Mouse (Mus musculus) intestine, postnatal 0 days (tissue): ENCODE results near the gene Znrf1. TPM values are rescaled to one million over a fixed set of nuclear protein-coding genes. Genes with fewer than 3 reads are reported as not detected.
A peak's percentile ranks its signal among the peaks of the same experiment; 100 is the strongest.

Experiments
- ATAC-seq: fragments of 200-750 bp; cut with Nextera tagmentation; 2 replicates; pipeline ENCODE4 v1.8.0; 2017; ENCODE audit warnings: mild to moderate bottlenecking, moderate TSS enrichment, moderate library complexity
- H3K27ac ChIP-seq: fragments of 300-500 bp; sonication (generic); 2 replicates; pipeline ENCODE4 v1.5.1; 2014; ENCODE audit warnings: mild to moderate bottlenecking, low read depth, low read length, moderate library complexity
- H3K27me3 ChIP-seq: fragments of 300-500 bp; sonication (generic); replicated peaks from 2 replicates; pipeline ENCODE4 v1.6.1; 2014; ENCODE audit warnings: low read length, mixed read lengths; ENCODE audit not compliant: control insufficient read depth, insufficient read depth
- H3K36me3 ChIP-seq: fragments of 300-500 bp; sonication (generic); 2 replicates; pipeline ENCODE4 v1.6.1; 2014; ENCODE audit warnings: mild to moderate bottlenecking, moderate library complexity; ENCODE audit not compliant: control insufficient read depth, insufficient read depth
- H3K4me1 ChIP-seq: fragments of 300-500 bp; sonication (generic); replicated peaks from 2 replicates; pipeline ENCODE4 v1.6.1; 2014; ENCODE audit warnings: antibody characterized with exemption, low read length, mixed read lengths; ENCODE audit not compliant: control insufficient read depth, insufficient read depth
- H3K4me2 ChIP-seq: fragments of 300-500 bp; sonication (generic); replicated peaks from 2 replicates; pipeline ENCODE4 v1.6.1; 2014; ENCODE audit warnings: low read depth, mild to moderate bottlenecking, moderate library complexity
- H3K4me3 ChIP-seq: fragments of 300-500 bp; sonication (generic); 2 replicates; pipeline ENCODE4 v1.5.1; 2014; ENCODE audit warnings: low read depth, low read length
- H3K9ac ChIP-seq: fragments of 300-500 bp; sonication (generic); 2 replicates; pipeline ENCODE4 v1.6.1; 2014; ENCODE audit warnings: mild to moderate bottlenecking, low read depth, low read length
- H3K9me3 ChIP-seq: fragments of 300-500 bp; sonication (generic); 2 replicates; pipeline ENCODE4 v1.6.1; 2016; ENCODE audit warnings: mixed run types; ENCODE audit not compliant: control insufficient read depth
- CTCF ChIP-seq: sonication (generic); IDR thresholded peaks from 2 replicates; pipeline ENCODE4 v1.5.1; 2016; ENCODE audit warnings: low read depth, mild to moderate bottlenecking, control low read depth, antibody characterized with exemption, moderate library complexity
- WGBS: fragments of 180-500 bp; shearing (Covaris S2); extraction: QIAGEN DNeasy Blood & Tissue Kit; methylation state at CpG from one replicate; pipeline ENCODE4 v1.1.7; 2014; 5-methylcytosine and 5-hydroxymethylcytosine counted together
- polyA plus RNA-seq: library from polyadenylated mRNA; unstranded; fragments of >200 nt; fragmentation: Nextera tagmentation; extraction: Ambion mirVana; gene quantifications from 2 replicates; pipeline ENCODE4 v1.2.1, GENCODE M21; 2015

Znrf1 gene
- polyA plus RNA-seq, 1 experiment from 2014 or later: 11.7 TPM

- no peak overlapping the region for H3K9ac ChIP-seq
- H3K27ac ChIP-seq: no peak overlapping the region
- H3K4me1 ChIP-seq: 0 out of 2 replicates have a peak, but pooled peaks cover 5% of the 10 kb centered on the region
- no peaks in the 10 kb centered on the region for H3K27me3 ChIP-seq
- no peak overlapping the region for H3K4me3 ChIP-seq
- H3K4me2 ChIP-seq: no peak overlapping the region
- no peak for TF ChIP-seq CTCF
- WGBS: 74% methylated on average over 2 of the region's 2 CpGs
- no peaks in the 10 kb centered on the region for H3K9me3 ChIP-seq
- no peaks in the 10 kb centered on the region for H3K36me3 ChIP-seq
- no peak for ATAC-seq
These were observed 112.9 kb downstream of the Znrf1 start for GRCm38 (mm10) chr8:111648834-111649233.

GRCm38 (mm10) chr8:111650651-111651050, 114.8 kb downstream of the Znrf1 start:
- Histone ChIP-seq H3K9ac (no peak overlapping the region), H3K9me3 (no peaks in the 10 kb centered on the region), H3K4me2 (no peak overlapping the region), H3K4me3 (no peak overlapping the region), H3K36me3 (no peaks in the 10 kb centered on the region), H3K27ac (no peak overlapping the region), H3K27me3 (no peaks in the 10 kb centered on the region), H3K4me1 (0 out of 2 replicates have a peak, but pooled peaks cover 5% of the 10 kb centered on the region)
- no peak for TF ChIP-seq CTCF
- WGBS: 96% methylated on average over 3 of the region's 3 CpGs
- ATAC-seq: no peak

- Histone ChIP-seq H3K27me3 (no peaks in the 10 kb centered on the region), H3K9me3 (no peaks in the 10 kb centered on the region), H3K27ac (no peak overlapping the region), H3K4me1 (peaks cover 4% of the 10 kb centered on the region; the same call in 1 of the 2 replicates), H3K4me2 (no peak overlapping the region), H3K36me3 (no peaks in the 10 kb centered on the region), H3K9ac (no peak overlapping the region), H3K4me3 (no peak overlapping the region)
- 67% methylated on average over 2 of the region's 2 CpGs for WGBS
- no peak for TF ChIP-seq CTCF
- ATAC-seq: peak; percentile 64; the same call in 1 of the 2 replicates
These were observed 117.6 kb downstream of the Znrf1 start for GRCm38 (mm10) chr8:111653524-111653923.

GRCm38 (mm10) chr8:111657312-111657854, 121.5 kb downstream of the Znrf1 start:
- no peak overlapping the region for H3K4me3 ChIP-seq
- no peaks in the 10 kb centered on the region for H3K27me3 ChIP-seq
- no peaks in the 10 kb centered on the region for H3K9me3 ChIP-seq
- peaks cover 6% of the 10 kb centered on the region; the same call in 1 of the 2 replicates for H3K4me1 ChIP-seq
- ATAC-seq: no peak
- 69% methylated on average over 1 of the region's 1 CpGs for WGBS
- peaks cover 8% of the 10 kb centered on the region; the same call in 1 of the 2 replicates for H3K36me3 ChIP-seq
- no peak overlapping the region for H3K4me2 ChIP-seq
- no peak for TF ChIP-seq CTCF
- H3K9ac ChIP-seq: no peak overlapping the region
- H3K27ac ChIP-seq: no peak overlapping the region

GRCm38 (mm10) chr8:111658819-111659423, 123.0 kb downstream of the Znrf1 start:
- Histone ChIP-seq H3K4me1 (peaks cover 6% of the 10 kb centered on the region; the same call in 1 of the 2 replicates), H3K36me3 (peaks cover 8% of the 10 kb centered on the region; the same call in 1 of the 2 replicates), H3K4me2 (no peak overlapping the region), H3K4me3 (no peak overlapping the region), H3K27me3 (no peaks in the 10 kb centered on the region), H3K9ac (no peak overlapping the region), H3K9me3 (no peaks in the 10 kb centered on the region), H3K27ac (peak overlapping the region; percentile 46)
- ATAC-seq: peak; percentile 73
- 47% methylated on average over 6 of the region's 6 CpGs for WGBS
- TF ChIP-seq CTCF: no peak

- 0 out of 2 replicates have a peak, but pooled peaks have one; percentile 34 for ATAC-seq
- 91% methylated on average over 3 of the region's 3 CpGs for WGBS
These were observed 126.6 kb downstream of the Znrf1 start for GRCm38 (mm10) chr8:111662473-111662872.

More at GRCm38 (mm10) chr8:111662473-111662872, 126.6 kb downstream of the Znrf1 start:
- Histone ChIP-seq H3K4me3 (no peak overlapping the region), H3K4me2 (no peak overlapping the region), H3K9ac (no peak overlapping the region), H3K27ac (no peak overlapping the region), H3K27me3 (no peaks in the 10 kb centered on the region), H3K9me3 (no peaks in the 10 kb centered on the region), H3K4me1 (peaks cover 6% of the 10 kb centered on the region; the same call in 1 of the 2 replicates), H3K36me3 (peaks cover 15% of the 10 kb centered on the region; the same call in 1 of the 2 replicates)
- TF ChIP-seq CTCF: peak; percentile 94
